Mouse (Mus musculus): ENCODE data around the gene Cpm.
"Not testable (repeated sequence)": the region's sequence is repeated elsewhere in the genome, so short reads cannot be mapped to it uniquely, and the experiment has no call there.

The Cpm gene

DNA sequence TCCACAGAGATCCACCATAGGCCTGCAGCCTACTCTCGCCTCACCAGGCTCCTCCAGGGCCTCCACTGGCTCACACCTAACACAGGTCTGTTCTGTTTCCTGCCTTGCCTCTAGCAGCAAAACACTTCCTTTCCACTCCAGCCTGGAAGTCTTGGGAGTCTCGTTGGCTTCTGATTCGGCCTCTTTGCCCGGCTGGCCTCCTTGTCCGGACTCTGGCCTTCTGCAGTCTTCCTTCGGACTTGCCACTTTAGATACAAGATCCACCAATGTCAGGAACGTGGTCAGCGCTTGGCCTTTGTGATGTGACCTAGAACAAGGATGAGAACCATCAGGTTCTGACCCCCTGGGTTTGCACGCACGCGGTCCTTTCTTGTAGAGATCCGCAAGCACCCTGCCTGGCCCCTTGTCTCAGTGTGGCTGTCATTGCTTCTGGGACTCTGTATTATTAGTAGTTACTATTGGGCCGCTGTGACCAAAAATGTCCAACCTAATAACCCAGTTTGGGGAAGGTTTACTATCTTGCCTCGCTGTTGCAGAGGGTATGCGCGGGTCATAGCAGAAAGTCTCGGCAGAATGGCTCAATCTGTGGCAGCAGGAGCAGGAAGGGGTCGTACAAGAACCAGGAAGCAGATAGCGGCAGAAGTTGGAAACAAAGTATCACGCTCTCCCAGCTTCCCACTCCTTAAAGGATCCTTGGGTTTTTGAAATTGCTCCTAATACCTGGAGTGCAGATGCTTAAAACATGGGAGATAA, 22.1 kb upstream of the Cpm start:
- DNase-seq (ENCODE audit: low read depth, low spot score): no peak

DNA sequence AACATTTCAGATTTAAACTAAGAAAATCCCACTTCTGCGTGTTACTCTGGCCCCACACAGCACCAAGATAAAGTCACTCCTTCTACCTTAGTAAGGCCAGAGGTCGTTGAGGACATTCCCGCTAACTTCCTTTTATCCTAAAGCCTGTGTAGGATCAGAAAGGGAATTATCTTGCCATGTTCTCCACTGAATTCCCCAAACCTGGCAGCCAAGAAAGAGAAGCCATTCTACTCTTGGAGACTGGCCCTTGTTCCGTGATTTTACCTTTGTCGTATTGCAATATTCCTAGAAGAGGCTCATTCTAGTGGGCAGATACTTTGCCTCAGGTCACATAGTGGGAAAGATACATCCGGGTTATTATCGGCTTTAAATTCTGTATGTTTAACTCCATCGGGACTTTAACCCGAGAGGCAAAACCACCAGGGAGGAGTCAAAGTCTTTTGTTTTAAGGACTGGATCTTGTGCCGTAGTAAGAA, 21.5 kb upstream of the Cpm start:
- DNase-seq (ENCODE audit: low read depth, low spot score): no peak

DNA sequence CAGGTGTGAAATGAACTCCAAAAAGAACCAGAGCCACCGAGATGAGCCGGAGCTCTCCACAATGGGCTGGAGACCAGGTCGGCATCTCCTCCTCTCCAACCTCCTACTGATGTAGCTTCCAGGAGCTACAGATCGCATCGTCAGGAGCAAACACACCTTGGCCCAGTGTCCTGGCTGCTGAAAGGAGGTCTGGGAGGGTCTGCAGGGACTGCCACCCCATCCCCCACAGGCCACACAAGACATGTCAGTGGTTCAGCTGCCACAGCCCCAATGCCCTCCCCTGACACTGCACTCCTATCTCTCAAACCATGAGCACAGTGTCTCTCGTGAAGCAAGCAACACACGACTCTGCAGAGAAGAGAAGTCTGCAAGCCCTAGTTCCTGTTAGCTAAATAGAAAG, 20.8 kb upstream of the Cpm start:
- DNase-seq (ENCODE audit: low read depth, low spot score): no peak

GRCm38 (mm10) chr10:117608988-117609809, 20.1 kb upstream of the Cpm start:
- no peak for DNase-seq (ENCODE audit: low read depth, low spot score)

DNA sequence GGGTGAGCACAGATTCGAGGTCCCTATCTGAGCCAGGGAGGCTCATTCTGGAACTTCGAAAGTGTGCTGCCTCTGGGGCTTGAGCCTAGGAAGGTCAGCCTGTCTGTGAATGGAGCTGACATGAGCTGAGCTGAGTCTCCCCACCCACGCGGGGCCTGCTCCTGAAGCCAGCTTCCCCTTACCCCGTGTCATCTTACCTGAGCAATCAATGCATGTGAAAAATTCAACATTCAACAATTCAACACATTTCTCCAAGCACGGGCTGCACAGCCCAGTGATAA, 19.6 kb upstream of the Cpm start:
- no peak for DNase-seq (ENCODE audit: low read depth, low spot score)

- DNase-seq (ENCODE audit: low read depth, low spot score): no peak
Measured at GRCm38 (mm10) chr10:117610160-117610764, 19.0 kb upstream of the Cpm start.

DNA sequence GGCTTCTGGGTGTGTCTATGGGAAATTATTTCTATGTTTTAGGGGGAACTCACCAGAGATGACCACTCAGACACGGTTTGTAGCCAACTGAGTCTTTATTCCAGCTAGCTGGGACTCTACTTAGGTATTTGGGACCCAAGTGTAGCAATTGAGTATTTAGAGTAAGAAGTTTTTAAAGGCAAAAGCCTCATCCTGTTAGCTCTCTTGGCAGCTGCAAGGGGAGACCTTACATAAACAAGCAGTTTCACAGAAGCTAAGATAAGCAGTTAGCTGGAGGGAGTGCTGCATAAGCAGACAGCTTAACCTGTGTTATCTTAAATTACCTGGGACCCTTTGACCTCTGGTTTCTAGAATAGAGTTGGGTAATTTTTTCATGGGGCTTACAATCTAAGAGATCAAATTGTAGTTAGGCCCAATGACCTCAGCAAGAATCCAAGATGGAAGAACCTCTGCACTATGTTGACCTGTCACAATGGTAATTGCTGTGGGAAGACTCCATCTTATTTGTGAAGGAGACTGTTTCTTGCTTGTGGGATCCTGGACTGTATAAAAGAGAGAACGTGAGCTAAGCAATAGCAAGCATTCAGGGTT, 18.4 kb upstream of the Cpm start:
- no peak for DNase-seq (ENCODE audit: low read depth, low spot score)

GRCm38 (mm10) chr10:117611503-117611902, 17.8 kb upstream of the Cpm start:
- DNase-seq (ENCODE audit: low read depth, low spot score): no peak

- DNase-seq (ENCODE audit: low read depth, low spot score): no peak
Measured at GRCm38 (mm10) chr10:117611976-117612375, 17.3 kb upstream of the Cpm start.

DNA sequence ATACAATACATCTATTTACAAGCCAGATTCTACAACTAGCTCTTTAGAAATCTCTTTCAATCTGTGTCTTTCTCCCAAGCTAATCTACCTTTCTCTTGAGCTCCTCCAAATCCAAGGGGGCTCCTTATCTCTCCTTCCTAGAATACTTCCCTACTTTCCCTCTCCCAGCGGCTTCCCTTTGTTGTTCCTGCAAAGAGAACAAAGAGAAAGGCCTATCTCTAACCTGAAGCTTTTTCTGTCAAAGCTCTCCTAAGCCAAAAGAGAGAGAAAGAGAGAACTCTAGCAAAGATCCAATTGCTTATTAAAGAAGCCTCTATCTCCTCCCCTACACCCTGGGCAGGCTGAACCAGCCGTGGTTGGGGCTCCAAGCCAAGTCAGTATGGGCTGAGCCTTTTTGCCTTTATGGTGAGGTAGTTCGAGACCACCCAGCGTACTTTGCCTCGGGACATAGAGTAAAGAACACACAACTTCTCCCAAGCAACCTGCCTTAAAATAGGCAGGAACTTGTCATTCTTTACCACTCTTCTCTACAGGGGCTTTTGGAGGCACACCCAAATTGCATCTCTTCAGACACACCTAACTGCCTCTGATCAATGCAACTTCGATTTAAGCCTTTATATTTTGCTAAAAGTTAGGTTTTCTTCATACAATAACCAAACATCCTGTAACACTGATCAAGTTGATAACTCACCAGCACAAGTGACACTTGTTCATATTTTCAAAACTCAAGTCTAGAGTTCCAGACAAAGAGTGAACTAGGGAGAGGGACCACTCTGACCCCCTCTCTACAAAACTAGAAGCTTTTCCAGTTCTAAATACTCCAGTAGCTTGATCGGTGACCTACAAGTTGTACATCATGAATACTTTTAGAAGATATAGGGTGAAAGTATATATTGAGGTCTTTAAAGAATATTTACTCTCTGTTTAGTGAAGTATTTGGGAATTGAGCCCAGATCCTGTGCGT, 16.4 kb upstream of the Cpm start:
- DNase-seq (ENCODE audit: low read depth, low spot score): no peak

DNA sequence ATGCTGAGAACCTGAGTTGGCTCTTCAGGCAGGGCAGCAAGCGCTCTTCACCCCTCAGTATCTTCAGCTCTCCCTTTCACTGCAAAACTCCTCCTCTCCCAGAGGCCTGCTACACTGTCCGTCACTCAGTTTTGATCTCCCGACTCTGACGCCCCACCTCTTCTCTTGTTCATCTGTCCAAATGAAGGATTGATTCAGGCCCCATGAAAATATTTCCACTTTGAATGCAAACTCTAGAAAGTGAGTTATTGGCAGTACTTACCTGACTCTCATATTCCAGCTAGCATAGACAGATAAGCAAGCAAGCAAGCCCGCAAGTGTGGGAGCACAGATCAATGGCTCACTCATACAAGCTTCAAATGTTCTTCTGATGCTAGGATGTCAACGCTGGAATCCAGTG, 15.3 kb upstream of the Cpm start:
- no peak for DNase-seq (ENCODE audit: low read depth, low spot score)

GRCm38 (mm10) chr10:117614387-117614786, 14.9 kb upstream of the Cpm start:
- no peak for DNase-seq (ENCODE audit: low read depth, low spot score)

DNA sequence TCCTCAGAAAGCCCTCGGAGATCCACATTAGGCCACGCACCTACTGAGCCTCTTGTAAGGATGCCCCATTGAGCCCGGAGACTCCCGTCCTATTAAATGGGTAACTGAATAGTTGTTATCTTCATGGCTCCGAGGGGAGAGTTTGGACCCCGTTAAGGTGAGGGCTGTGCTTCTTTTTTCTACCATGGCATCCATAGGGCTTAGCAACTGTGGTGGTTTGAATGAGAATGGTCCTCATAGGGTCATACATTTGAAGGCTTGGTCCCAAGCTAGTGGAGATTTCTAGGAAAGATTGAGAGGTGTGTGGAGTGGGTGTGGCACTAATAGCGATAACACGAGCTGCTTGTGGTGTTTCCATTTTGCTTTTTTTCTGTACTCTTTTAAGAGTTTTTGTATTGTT, 14.1 kb upstream of the Cpm start:
- DNase-seq (ENCODE audit: low read depth, low spot score): no peak

- no peak for DNase-seq (ENCODE audit: low read depth, low spot score)
Measured at GRCm38 (mm10) chr10:117615746-117616145, 13.6 kb upstream of the Cpm start.

DNA sequence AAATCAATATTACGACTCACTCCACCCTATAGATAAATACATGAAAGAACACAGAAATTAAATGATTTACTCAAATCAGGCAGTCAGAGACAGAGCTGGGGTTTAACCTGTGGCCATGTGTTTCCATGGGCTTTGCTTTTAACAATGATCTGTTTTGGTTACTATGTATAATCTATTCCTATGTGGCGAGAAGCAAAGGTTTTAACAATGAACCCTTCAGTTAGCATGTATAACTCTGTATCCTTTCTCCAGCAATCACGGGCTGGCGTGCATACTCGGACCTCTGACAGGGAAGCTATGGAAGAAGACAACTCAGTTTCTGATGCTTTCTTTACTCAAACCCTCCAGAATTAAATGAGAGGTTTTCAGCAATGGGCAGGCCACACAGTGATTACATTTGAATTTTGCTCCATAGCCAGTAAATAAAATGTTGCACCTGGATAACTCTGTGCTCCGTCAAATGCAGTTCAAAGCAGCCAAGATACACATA, 13.1 kb upstream of the Cpm start:
- no peak for DNase-seq (ENCODE audit: low read depth, low spot score)

DNA sequence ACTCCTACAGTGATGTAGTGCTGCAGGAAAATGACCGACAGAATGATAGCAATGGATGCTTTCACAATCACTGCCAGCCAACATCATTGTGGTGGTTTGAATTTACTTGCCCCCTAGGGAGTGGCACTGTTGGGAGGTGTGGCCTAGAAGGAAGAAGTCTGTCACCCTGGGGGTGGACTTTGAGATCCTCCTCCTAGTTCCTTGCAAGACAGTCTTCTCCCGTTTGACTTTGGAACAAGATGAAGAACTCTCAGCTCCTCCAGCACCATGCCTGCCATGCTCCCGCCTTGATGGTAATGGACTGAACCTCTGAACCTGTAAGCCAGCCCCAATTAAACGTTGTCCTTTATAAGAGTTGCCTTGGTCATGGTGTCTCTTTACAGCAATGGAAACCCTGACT, 12.5 kb upstream of the Cpm start:
- not testable (repeated sequence) for DNase-seq (ENCODE audit: low read depth, low spot score)

DNA sequence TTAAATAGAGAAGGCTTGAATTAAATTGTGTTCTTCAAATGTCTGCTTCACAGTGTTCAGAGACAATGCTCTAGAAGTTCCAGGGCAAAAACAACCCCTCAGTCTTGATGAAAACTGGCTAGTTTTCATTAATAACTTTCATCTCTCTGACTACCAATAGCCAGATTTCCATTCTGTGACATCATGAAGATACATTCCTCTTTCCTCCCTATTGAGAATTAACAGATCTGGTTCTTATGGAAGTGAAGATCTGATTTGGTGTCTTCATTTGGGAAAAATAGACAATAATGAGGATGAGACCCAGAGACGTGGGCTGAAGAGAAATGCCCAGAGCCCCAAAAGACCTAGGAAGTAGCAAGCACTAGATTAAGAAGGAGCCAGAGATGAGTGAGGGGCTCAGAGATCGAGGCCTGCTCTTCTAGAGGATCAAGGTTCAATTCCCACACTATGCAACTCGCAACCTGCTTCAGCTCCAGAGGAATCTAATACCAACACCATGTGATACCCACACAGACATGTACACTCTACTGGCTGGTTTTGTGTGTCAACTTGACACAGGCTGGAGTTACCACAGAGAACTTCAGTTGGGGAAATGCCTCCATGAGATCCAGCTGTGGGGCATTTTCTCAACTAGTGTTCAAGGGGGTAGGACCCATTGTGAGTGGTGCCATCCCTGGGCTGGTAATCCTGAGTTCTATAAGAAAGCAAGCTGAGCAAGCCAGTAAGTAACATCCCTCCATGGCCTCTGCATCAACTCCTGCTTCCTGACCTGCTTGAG, 11.5 kb upstream of the Cpm start:
- no peak for DNase-seq (ENCODE audit: low read depth, low spot score)

- no peak for DNase-seq (ENCODE audit: low read depth, low spot score)
Measured at GRCm38 (mm10) chr10:117619041-117619861, 10.0 kb upstream of the Cpm start.

DNA sequence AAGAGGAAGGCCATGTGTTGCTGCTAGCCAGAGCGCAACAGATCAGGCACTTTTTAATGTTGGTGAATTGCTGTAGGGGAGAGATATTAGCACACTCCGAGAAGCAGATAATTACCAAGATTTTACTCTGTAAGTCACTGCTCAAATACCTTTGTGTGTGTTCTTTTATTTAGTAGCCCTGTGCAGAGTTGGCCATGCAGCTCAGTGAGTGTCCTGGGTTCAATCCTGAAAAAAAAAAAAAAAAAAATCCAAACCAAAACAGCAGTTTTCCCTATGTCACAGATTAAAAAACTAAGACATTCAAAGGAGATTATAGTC, 9.5 kb upstream of the Cpm start:
- no peak for DNase-seq (ENCODE audit: low read depth, low spot score)

- DNase-seq (ENCODE audit: low read depth, low spot score): no peak
Measured at GRCm38 (mm10) chr10:117620530-117620929, 8.8 kb upstream of the Cpm start.
